Mouse (Mus musculus) neutrophil, adult 59 days (primary cell): ENCODE data around the gene Cbx7. TPM values are rescaled to one million over a fixed set of nuclear protein-coding genes. Genes with fewer than 3 reads are reported as not detected.

Experiments
- total RNA-seq, 2 experiments: library from RNA; stranded (reverse); gene quantifications; 1 replicate in 1 of 2; 2 replicates in 1 of 2; pipeline ENCODE4 v1.2.4; 2023

Cbx7 gene
- 1 to 10 TPM; 8.6 to 9.4 TPM for total RNA-seq

GRCm38 (mm10) chr15:79970940-79971339 lies at the start of gene Cbx7:
TSS of gene Cbx7 (minus strand) at chr15:79971119.

GRCm38 (mm10) chr15:80014321-80015210 lies 43.6 kb upstream of the Cbx7 start, which contains the start of gene Pdgfb:
TSS of gene Pdgfb (minus strand) at chr15:80014977.

GRCm38 (mm10) chr15:79891436-79892212 lies 79.3 kb downstream of the Cbx7 start, which contains the start of gene Apobec3:
TSS of gene Apobec3 (plus strand) at chr15:79891659.

Other genes starting within 250 kb of the Cbx7 start
- 100 to 1,000 TPM; 557 to 606 TPM for gene Sun2, start 228.6 kb downstream of the Cbx7 start, total RNA-seq
- 10 to 100 TPM in 1 of 2 experiments, 1 to 10 TPM in 1; 9.4 to 10.9 TPM for gene Dnal4, start 193.3 kb downstream of the Cbx7 start, total RNA-seq
- under 1 TPM; 0.07 to 0.44 TPM for gene Nptxr, start 166.4 kb downstream of the Cbx7 start, total RNA-seq
- gene Npcd, start 136.9 kb downstream of the Cbx7 start, total RNA-seq = not detected
- 1 to 10 TPM; 5.0 to 6.3 TPM for gene Cbx6, start 136.4 kb downstream of the Cbx7 start, total RNA-seq
- 10 to 100 TPM; 57.3 to 57.8 TPM for gene Apobec3, start 79.5 kb downstream of the Cbx7 start, total RNA-seq
- gene Pdgfb, start 43.9 kb upstream of the Cbx7 start, total RNA-seq = under 1 TPM; 0.60 to 0.90 TPM
- 1 to 10 TPM; 3.3 to 6.0 TPM for gene Syngr1, start 120.2 kb upstream of the Cbx7 start, total RNA-seq
- 100 to 1,000 TPM; 346 to 361 TPM for gene Rpl3, start 120.7 kb upstream of the Cbx7 start, total RNA-seq
- gene Tab1, start 162.0 kb upstream of the Cbx7 start, total RNA-seq = 10 to 100 TPM; 19.7 to 25.3 TPM
- gene Mgat3, start 202.6 kb upstream of the Cbx7 start, total RNA-seq = not detected